Mouse (Mus musculus): ENCODE results near the gene Fbxl5. TPM values are rescaled to one million over a fixed set of nuclear protein-coding genes. Genes with fewer than 3 reads are reported as not detected.

Gene Fbxl5
- polyA plus RNA-seq, 1 experiment from 2014 or later, result 51.9 TPM

DNA sequence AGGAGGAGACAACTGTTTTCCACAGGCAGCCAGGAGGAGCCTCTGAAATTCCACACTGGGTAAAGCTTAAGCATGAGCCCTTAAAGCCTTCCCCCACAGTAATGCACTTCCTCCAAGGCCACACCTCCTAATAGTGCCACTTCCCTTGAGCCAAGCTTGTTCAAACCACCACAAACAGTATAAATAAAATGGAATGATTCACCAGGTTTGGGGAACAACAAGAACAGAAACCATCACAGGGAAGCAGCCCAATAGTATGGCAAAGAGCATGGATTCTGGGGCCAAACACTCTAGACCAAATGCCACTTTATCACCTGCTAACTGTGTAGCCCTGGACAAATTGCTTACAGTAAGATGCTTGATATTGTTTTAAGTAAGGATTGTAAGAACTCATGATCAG, 26.1 kb upstream of the Fbxl5 start:
- Histone ChIP-seq H3K36me3 (no peaks in the 10 kb centered on the region), H3K4me1 (peaks cover 8% of the 10 kb centered on the region; the same call in 1 of the 2 replicates), H3K27me3 (ENCODE audit: low read depth, poor library complexity, severe bottlenecking) (no peaks in the 10 kb centered on the region), H3K9me3 (replicated peaks) (0 out of 2 replicates have a peak, but pooled peaks cover 1% of the 10 kb centered on the region), H3K4me3 (no peak overlapping the region), H3K27ac (no peak overlapping the region)
- DNase-seq (ENCODE audit: low spot score), result no peak

- H3K4me3 ChIP-seq, result no peak overlapping the region
- 22% methylated on average over 2 of the region's 2 CpGs for WGBS
- 0 out of 2 replicates have a peak, but pooled peaks cover 1% of the 10 kb centered on the region for H3K9me3 ChIP-seq (replicated peaks)
- no peaks in the 10 kb centered on the region for H3K36me3 ChIP-seq
- H3K4me1 ChIP-seq, result peaks cover 8% of the 10 kb centered on the region; the same call in 1 of the 2 replicates
- DNase-seq (ENCODE audit: low spot score), result no peak
- no peak overlapping the region for H3K27ac ChIP-seq
- no peaks in the 10 kb centered on the region for H3K27me3 ChIP-seq (ENCODE audit: low read depth, poor library complexity, severe bottlenecking)
These were observed 24.8 kb upstream of the Fbxl5 start for GRCm38 (mm10) chr5:43846227-43846626.

DNA sequence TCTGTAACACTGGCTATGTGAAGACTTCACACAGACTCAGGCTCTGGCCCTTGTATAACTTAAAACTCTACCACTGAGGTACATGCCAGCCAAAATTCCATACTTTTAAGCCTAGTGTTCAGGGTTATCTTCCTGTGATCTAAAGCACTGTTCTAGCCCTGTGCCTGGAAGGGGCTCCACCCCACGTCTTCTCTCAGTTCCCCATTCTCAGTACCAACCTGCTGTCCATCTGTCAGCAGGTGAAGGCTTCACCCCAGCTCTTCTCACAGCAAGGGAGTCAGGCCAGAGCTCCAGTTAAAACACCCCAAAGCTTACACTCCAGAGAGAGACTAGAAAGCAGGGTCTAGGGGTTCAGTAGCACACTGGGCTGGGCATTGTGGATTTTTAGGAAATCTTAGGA, 24.2 kb upstream of the Fbxl5 start:
- no peaks in the 10 kb centered on the region for H3K27me3 ChIP-seq (ENCODE audit: low read depth, poor library complexity, severe bottlenecking)
- no peak for DNase-seq (ENCODE audit: low spot score)
- no peak overlapping the region for H3K27ac ChIP-seq
- no peaks in the 10 kb centered on the region for H3K36me3 ChIP-seq
- H3K4me3 ChIP-seq, result no peak overlapping the region
- 0 out of 2 replicates have a peak, but pooled peaks cover 1% of the 10 kb centered on the region for H3K9me3 ChIP-seq (replicated peaks)
- peaks cover 8% of the 10 kb centered on the region; the same call in 1 of the 2 replicates for H3K4me1 ChIP-seq
- 65% methylated on average over 1 of the region's 1 CpGs for WGBS

GRCm38 (mm10) chr5:43845083-43845482, 23.6 kb upstream of the Fbxl5 start:
- WGBS, result 86% methylated on average over 5 of the region's 5 CpGs

GRCm38 (mm10) chr5:43842576-43843155, 21.2 kb upstream of the Fbxl5 start:
- Histone ChIP-seq H3K4me1 (peaks cover 8% of the 10 kb centered on the region; the same call in 1 of the 2 replicates), H3K9me3 (replicated peaks) (0 out of 2 replicates have a peak, but pooled peaks cover 1% of the 10 kb centered on the region), H3K27me3 (ENCODE audit: low read depth, poor library complexity, severe bottlenecking) (no peaks in the 10 kb centered on the region), H3K4me3 (no peak overlapping the region), H3K36me3 (no peaks in the 10 kb centered on the region), H3K27ac (no peak overlapping the region)
- WGBS, result 77% methylated on average over 3 of the region's 3 CpGs
- no peak for DNase-seq (ENCODE audit: low spot score)

More at GRCm38 (mm10) chr5:43845083-43845482, 23.6 kb upstream of the Fbxl5 start:
- Histone ChIP-seq H3K27ac (no peak overlapping the region), H3K36me3 (no peaks in the 10 kb centered on the region), H3K27me3 (ENCODE audit: low read depth, poor library complexity, severe bottlenecking) (no peaks in the 10 kb centered on the region), H3K4me1 (peaks cover 8% of the 10 kb centered on the region; the same call in 1 of the 2 replicates), H3K4me3 (no peak overlapping the region), H3K9me3 (replicated peaks) (0 out of 2 replicates have a peak, but pooled peaks cover 1% of the 10 kb centered on the region)
- no peak for DNase-seq (ENCODE audit: low spot score)

DNA sequence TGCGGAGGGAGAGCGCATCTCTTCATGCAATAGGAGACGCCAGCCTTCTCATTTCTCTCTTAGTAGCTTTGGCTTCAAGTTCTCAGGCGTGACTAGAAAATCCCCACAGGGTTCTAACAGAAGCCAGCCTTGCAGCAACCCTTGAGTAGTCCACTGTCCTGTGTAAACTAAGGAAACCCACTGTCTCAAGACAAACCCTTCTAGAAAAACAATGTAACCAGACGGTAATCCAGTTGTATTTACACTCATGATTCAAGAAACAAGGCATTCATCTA, 20.5 kb upstream of the Fbxl5 start:
- peaks cover 8% of the 10 kb centered on the region; the same call in 1 of the 2 replicates for H3K4me1 ChIP-seq
- H3K36me3 ChIP-seq, result no peaks in the 10 kb centered on the region
- 0 out of 2 replicates have a peak, but pooled peaks cover 1% of the 10 kb centered on the region for H3K9me3 ChIP-seq (replicated peaks)
- WGBS, result 92% methylated on average over 5 of the region's 5 CpGs
- no peak overlapping the region for H3K4me3 ChIP-seq
- no peak overlapping the region for H3K27ac ChIP-seq
- no peaks in the 10 kb centered on the region for H3K27me3 ChIP-seq (ENCODE audit: low read depth, poor library complexity, severe bottlenecking)
- DNase-seq (ENCODE audit: low spot score), result no peak

DNA sequence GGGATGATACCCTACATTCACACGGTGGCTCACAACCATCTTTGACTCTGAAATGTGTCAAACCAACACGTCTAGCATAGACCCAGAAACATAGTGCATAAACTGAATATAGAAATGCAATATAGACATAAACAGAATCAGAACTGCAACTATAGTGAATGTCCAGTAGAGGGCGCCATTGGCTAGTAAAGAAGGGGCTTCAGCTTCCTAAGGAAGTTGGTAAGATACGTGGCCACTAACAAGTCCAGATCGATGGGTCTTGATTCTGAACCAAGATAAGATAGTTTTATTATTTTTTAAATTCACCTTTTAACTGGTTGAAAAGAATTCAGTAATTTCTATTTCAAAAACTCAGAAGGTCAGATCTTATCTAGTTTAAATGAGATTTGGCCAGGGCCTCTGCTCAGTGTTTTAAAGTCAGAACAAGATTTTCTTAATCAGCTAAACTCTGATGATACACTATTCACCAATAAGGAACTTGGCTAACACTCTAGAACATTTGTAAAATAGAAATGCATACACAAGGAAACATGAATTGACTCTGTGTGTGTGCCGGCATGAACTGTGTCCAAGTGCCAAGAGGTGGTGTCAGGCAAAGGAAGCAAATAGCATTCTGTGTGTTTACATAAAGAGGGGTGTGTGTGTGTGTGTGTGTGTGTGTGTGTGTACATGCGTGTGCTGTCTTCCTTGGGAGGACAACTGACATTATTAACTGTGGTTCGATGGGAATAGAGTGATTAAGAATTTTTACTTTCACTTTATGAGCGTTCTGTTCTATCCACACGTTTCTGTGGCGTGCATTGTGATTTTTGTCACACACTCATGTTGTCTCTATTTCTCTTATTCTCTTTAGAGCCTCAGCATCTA, 19.9 kb upstream of the Fbxl5 start:
- H3K36me3 ChIP-seq, result no peaks in the 10 kb centered on the region
- H3K9me3 ChIP-seq (replicated peaks), result 0 out of 2 replicates have a peak, but pooled peaks cover 1% of the 10 kb centered on the region
- H3K4me3 ChIP-seq, result no peak overlapping the region
- no peak overlapping the region for H3K27ac ChIP-seq
- H3K27me3 ChIP-seq (ENCODE audit: low read depth, poor library complexity, severe bottlenecking), result no peaks in the 10 kb centered on the region
- DNase-seq (ENCODE audit: low spot score), result peak; percentile 61
- H3K4me1 ChIP-seq, result peaks cover 7% of the 10 kb centered on the region; the same call in 1 of the 2 replicates
- 53% methylated on average over 11 of the region's 11 CpGs for WGBS

DNA sequence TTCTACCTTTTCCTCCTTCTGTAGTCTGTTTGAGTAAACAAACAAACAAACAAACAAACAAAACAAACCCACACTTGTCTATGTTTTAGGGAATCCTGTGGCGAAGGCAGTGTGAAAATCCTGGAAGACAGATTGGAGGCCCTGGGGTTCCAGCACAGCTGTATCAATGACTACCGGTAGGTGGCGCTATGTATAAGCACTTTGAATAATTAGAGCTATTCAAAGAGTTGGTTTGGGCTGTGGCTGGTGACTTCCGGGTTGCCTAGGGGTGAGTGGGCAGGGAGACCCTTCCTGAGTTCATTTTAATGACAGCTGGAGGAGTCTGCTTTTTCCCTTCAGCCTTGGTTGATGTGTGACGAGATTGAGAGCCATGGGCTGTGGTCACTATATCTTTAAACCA, 15.9 kb upstream of the Fbxl5 start:
- DNase-seq (ENCODE audit: low spot score), result peak; percentile 42
- H3K9me3 ChIP-seq (replicated peaks), result no peaks in the 10 kb centered on the region
- H3K4me3 ChIP-seq, result no peak overlapping the region
- H3K4me1 ChIP-seq, result no peaks in the 10 kb centered on the region
- H3K27ac ChIP-seq, result no peak overlapping the region
- no peaks in the 10 kb centered on the region for H3K36me3 ChIP-seq
- 65% methylated on average over 5 of the region's 5 CpGs for WGBS
- no peaks in the 10 kb centered on the region for H3K27me3 ChIP-seq (ENCODE audit: low read depth, poor library complexity, severe bottlenecking)

- Histone ChIP-seq H3K27ac (no peak overlapping the region), H3K4me3 (no peak overlapping the region), H3K27me3 (ENCODE audit: low read depth, poor library complexity, severe bottlenecking) (no peaks in the 10 kb centered on the region), H3K36me3 (no peaks in the 10 kb centered on the region), H3K9me3 (replicated peaks) (no peaks in the 10 kb centered on the region), H3K4me1 (no peaks in the 10 kb centered on the region)
- WGBS, result 97% methylated on average over 7 of the region's 7 CpGs
- DNase-seq (ENCODE audit: low spot score), result no peak
These were observed 15.2 kb upstream of the Fbxl5 start for GRCm38 (mm10) chr5:43836590-43836989.

DNA sequence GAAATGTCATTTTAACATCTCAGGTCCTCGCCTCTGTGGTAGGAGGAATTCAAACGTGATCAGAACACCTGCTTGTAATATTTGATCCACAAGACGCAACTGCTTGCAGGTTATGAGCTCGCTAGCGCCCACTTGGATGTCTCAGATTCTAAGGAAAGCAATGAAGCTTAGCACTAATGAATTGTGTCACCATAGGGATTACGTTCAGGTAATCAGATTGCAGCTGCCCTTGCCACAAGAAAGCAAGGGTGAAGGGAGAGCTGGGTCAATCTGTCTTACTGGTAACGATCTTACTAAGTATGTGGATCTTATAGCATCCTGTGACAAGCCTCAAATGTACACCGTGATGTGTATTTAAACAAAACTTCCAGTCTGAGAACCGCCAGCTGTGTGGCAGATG, 5.9 kb upstream of the Fbxl5 start:
- Histone ChIP-seq H3K4me3 (no peak overlapping the region), H3K4me1 (no peaks in the 10 kb centered on the region), H3K27ac (no peak overlapping the region), H3K27me3 (ENCODE audit: low read depth, poor library complexity, severe bottlenecking) (no peaks in the 10 kb centered on the region), H3K9me3 (replicated peaks) (no peaks in the 10 kb centered on the region), H3K36me3 (no peaks in the 10 kb centered on the region)
- 82% methylated on average over 9 of the region's 9 CpGs for WGBS
- no peak for DNase-seq (ENCODE audit: low spot score)

- H3K27ac ChIP-seq, result no peak overlapping the region
- DNase-seq (ENCODE audit: low spot score), result no peak
These were observed 5.4 kb upstream of the Fbxl5 start for GRCm38 (mm10) chr5:43826883-43827282.

DNA sequence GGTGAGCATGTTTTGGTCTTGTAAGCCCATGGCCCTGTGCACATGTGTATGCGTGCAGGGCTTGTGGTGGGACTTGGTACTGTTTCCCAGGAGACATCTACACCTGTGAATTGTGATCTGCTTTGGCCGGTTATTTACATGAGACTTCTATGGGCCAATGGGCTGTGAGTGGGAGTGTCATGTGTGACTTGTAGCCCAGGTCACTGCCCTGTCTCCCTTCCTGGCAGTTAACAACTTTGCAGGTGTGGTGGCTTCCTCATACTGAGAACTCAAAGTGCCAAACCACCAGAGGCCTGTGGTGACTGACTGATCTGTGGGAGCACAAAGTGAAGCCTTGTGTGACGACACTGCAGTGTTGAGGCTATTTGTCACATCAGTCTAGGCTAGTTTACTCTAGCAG, 3.1 kb upstream of the Fbxl5 start:
- WGBS, result 85% methylated on average over 3 of the region's 3 CpGs
- no peak for DNase-seq (ENCODE audit: low spot score)
- Histone ChIP-seq H3K36me3 (no peaks in the 10 kb centered on the region), H3K4me3 (no peak overlapping the region), H3K27ac (no peak overlapping the region), H3K4me1 (peaks cover 3% of the 10 kb centered on the region; the same call in 1 of the 2 replicates), H3K27me3 (ENCODE audit: low read depth, poor library complexity, severe bottlenecking) (no peaks in the 10 kb centered on the region), H3K9me3 (replicated peaks) (no peaks in the 10 kb centered on the region)

More at GRCm38 (mm10) chr5:43826883-43827282, 5.4 kb upstream of the Fbxl5 start:
- H3K27me3 ChIP-seq (ENCODE audit: low read depth, poor library complexity, severe bottlenecking), result no peaks in the 10 kb centered on the region
- 88% methylated on average over 2 of the region's 2 CpGs for WGBS
- no peak overlapping the region for H3K4me3 ChIP-seq
- H3K4me1 ChIP-seq, result no peaks in the 10 kb centered on the region
- no peaks in the 10 kb centered on the region for H3K36me3 ChIP-seq
- H3K9me3 ChIP-seq (replicated peaks), result no peaks in the 10 kb centered on the region

DNA sequence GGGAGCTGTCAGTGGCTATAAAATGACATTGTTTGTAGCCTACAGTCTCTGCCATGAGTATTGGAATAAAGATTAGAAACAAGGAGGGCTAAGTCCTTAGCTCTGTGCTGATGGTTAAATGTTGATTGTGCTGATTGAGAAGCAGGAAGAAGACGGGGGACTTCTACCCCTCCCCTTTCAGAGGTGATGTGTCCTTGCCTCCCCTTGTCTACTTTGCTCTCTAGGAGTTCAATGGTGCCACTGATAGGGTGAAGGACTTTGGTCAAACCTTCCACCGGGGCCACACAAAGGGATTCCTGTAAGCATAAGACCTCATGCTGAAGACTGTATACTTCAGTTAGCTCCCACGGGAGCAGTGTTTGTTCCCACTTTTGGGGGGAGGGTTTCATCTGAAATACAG, 1.4 kb upstream of the Fbxl5 start:
- H3K36me3 ChIP-seq, result no peaks in the 10 kb centered on the region
- no peaks in the 10 kb centered on the region for H3K27me3 ChIP-seq (ENCODE audit: low read depth, poor library complexity, severe bottlenecking)
- peaks cover 14% of the 10 kb centered on the region for H3K4me1 ChIP-seq
- DNase-seq (ENCODE audit: low spot score), result no peak
- no peak overlapping the region for H3K27ac ChIP-seq
- no peaks in the 10 kb centered on the region for H3K9me3 ChIP-seq (replicated peaks)
- 81% methylated on average over 3 of the region's 3 CpGs for WGBS
- H3K4me3 ChIP-seq, result no peak overlapping the region
